Mouse (Mus musculus): ENCODE measurements around the gene Nxph1. TPM values are rescaled to one million over a fixed set of nuclear protein-coding genes. Genes with fewer than 3 reads are reported as not detected.

Gene Nxph1
- total and polyA plus RNA-seq, 3 experiments = not detected

GRCm38 (mm10) chr6:8997326-8997725 lies 49.1 kb downstream of the Nxph1 start:
- no peaks in the 10 kb centered on the region for H3K4me1 ChIP-seq (ENCODE audit: control insufficient read depth in 1 of 2, insufficient read depth in 2 of 2, low read length in 2 of 2)
- no peak overlapping the region for H3K9ac ChIP-seq (ENCODE audit: control insufficient read depth, low read depth, low read length, poor library complexity, severe bottlenecking)
- H3K36me3 ChIP-seq (ENCODE audit: control insufficient read depth in 1 of 2, insufficient read depth in 2 of 2, low read length in 2 of 2) = no peaks in the 10 kb centered on the region
- no peak for TF ChIP-seq MAX (IDR thresholded peaks at IDR 0.05; ENCODE audit: low read length)
- TF ChIP-seq MAFK (IDR thresholded peaks at IDR 0.05; ENCODE audit: borderline replicate concordance, low read depth, low read length) = no peak
- no peak for TF ChIP-seq BHLHE40 (IDR thresholded peaks at IDR 0.05; ENCODE audit: borderline replicate concordance, low read depth, low read length)
- TF ChIP-seq POLR2AphosphoS2 (IDR thresholded peaks at IDR 0.05; ENCODE audit: low read length) = no peak
- no peak for TF ChIP-seq USF1 (IDR thresholded peaks at IDR 0.05; ENCODE audit: low read depth, low read length)
- no peak for TF ChIP-seq ELF1 (IDR thresholded peaks at IDR 0.05; ENCODE audit: low read depth, low read length)
- no peak for TF ChIP-seq EP300 (IDR thresholded peaks at IDR 0.05; ENCODE audit: low read depth in 1 of 2, low read length in 2 of 2)
- H3K4me3 ChIP-seq (ENCODE audit: control insufficient read depth in 1 of 2, insufficient read depth in 1 of 2, low read depth in 2 of 2, low read length in 2 of 2) = no peak overlapping the region
- H3K27me3 ChIP-seq (ENCODE audit: control insufficient read depth in 1 of 2, insufficient read depth in 2 of 2, low read length in 2 of 2) = peaks cover 0 to 1% of the 10 kb centered on the region in 2 experiments; a peak in 1 of 4 replicates
- no peak overlapping the region for H3K27ac ChIP-seq (ENCODE audit: control insufficient read depth, low read depth, low read length)
- H3K9me3 ChIP-seq (replicated peaks; ENCODE audit: insufficient read depth, low read length) = no peaks in the 10 kb centered on the region
- DNase-seq (ENCODE audit: low read depth, low spot score) = no peak
- H3K79me2 ChIP-seq (ENCODE audit: control insufficient read depth, insufficient read depth, low read length, poor library complexity) = no peaks in the 10 kb centered on the region; the same call in 1 of the 2 replicates

GRCm38 (mm10) chr6:9002686-9003085 lies 54.5 kb downstream of the Nxph1 start:
- H3K9ac ChIP-seq (ENCODE audit: control insufficient read depth, low read depth, low read length, poor library complexity, severe bottlenecking) = no peak overlapping the region
- no peaks in the 10 kb centered on the region for H3K9me3 ChIP-seq (replicated peaks; ENCODE audit: insufficient read depth, low read length)
- no peak overlapping the region for H3K4me3 ChIP-seq (ENCODE audit: control insufficient read depth in 1 of 2, insufficient read depth in 1 of 2, low read depth in 2 of 2, low read length in 2 of 2)
- H3K4me1 ChIP-seq (ENCODE audit: control insufficient read depth in 1 of 2, insufficient read depth in 2 of 2, low read length in 2 of 2) = no peaks in the 10 kb centered on the region
- no peak for DNase-seq (ENCODE audit: low read depth, low spot score)
- H3K79me2 ChIP-seq (ENCODE audit: control insufficient read depth, insufficient read depth, low read length, poor library complexity) = no peaks in the 10 kb centered on the region; the same call in 1 of the 2 replicates
- peaks cover 0 to 1% of the 10 kb centered on the region in 2 experiments; a peak in 1 of 4 replicates for H3K27me3 ChIP-seq (ENCODE audit: control insufficient read depth in 1 of 2, insufficient read depth in 2 of 2, low read length in 2 of 2)
- H3K36me3 ChIP-seq (ENCODE audit: control insufficient read depth in 1 of 2, insufficient read depth in 2 of 2, low read length in 2 of 2) = no peaks in the 10 kb centered on the region
- TF ChIP-seq POLR2A (IDR thresholded peaks at IDR 0.05; ENCODE audit: control insufficient read depth in 1 of 2, insufficient read depth in 1 of 2, low read depth in 1 of 2, low read length in 2 of 2, poor library complexity in 1 of 2) (no peak), SMC3 (IDR thresholded peaks at IDR 0.05; ENCODE audit: low read depth, low read length) (no peak), BHLHE40 (IDR thresholded peaks at IDR 0.05; ENCODE audit: borderline replicate concordance, low read depth, low read length) (no peak), RCOR1 (IDR thresholded peaks at IDR 0.05; ENCODE audit: low read depth, low read length) (no peak), ZKSCAN1 (IDR thresholded peaks at IDR 0.05; ENCODE audit: low read depth, low read length) (no peak), POLR2AphosphoS5 (IDR thresholded peaks at IDR 0.05; ENCODE audit: borderline replicate concordance, low read depth, low read length) (no peak), UBTF (IDR thresholded peaks at IDR 0.05; ENCODE audit: borderline replicate concordance, insufficient read depth, low read depth, low read length) (no peak), GABPA (IDR thresholded peaks at IDR 0.05; ENCODE audit: low read depth, low read length) (no peak), MAFK (IDR thresholded peaks at IDR 0.05; ENCODE audit: borderline replicate concordance, low read depth, low read length) (no peak), NELFE (IDR thresholded peaks at IDR 0.05; ENCODE audit: low read depth, low read length) (no peak), ZMIZ1 (IDR thresholded peaks at IDR 0.05; ENCODE audit: low read depth, low read length) (no peak), MYC (IDR thresholded peaks at IDR 0.05; ENCODE audit: low read depth, low read length) (no peak), USF2 (IDR thresholded peaks at IDR 0.05; ENCODE audit: borderline replicate concordance in 1 of 2, insufficient read depth in 1 of 2, low read depth in 1 of 2, low read length in 2 of 2) (no peak), ELF1 (IDR thresholded peaks at IDR 0.05; ENCODE audit: low read depth, low read length) (no peak), CHD1 (IDR thresholded peaks at IDR 0.05; ENCODE audit: low read depth, low read length) (no peak), SIN3A (IDR thresholded peaks at IDR 0.05; ENCODE audit: low read length) (no peak), CHD2 (IDR thresholded peaks at IDR 0.05; ENCODE audit: low read length) (no peak), KAT2A (conservative IDR thresholded peaks at IDR 0.05; ENCODE audit: low read depth, low read length) (no peak)
- H3K27ac ChIP-seq (ENCODE audit: control insufficient read depth, low read depth, low read length) = no peak overlapping the region

Measured in MEL (cell line).